Mouse (Mus musculus) macrophage (primary cell): ENCODE data around the gene Cd276. TPM values are rescaled to one million over a fixed set of nuclear protein-coding genes. Genes with fewer than 3 reads are reported as not detected.

Experiments used
- polyA plus RNA-seq: library from polyadenylated mRNA; stranded (reverse); fragments of 250-400 nt; gene quantifications from 3 replicates; pipeline ENCODE4 v1.2.4, GENCODE M21; 2018; ENCODE audit warnings: inconsistent platforms

Cd276 gene
- polyA plus RNA-seq, 1 experiment from 2014 or later = 0.49 TPM

Other genes starting within 250 kb of the Cd276 start
- not detected in 3 replicates for gene Loxl1, start 242.3 kb downstream of the Cd276 start, polyA plus RNA-seq
- gene Tbc1d21, start 185.0 kb downstream of the Cd276 start, polyA plus RNA-seq = not detected in 3 replicates
- gene Insyn1, start 66.8 kb downstream of the Cd276 start, polyA plus RNA-seq = not detected in 3 replicates
- 350 to 497 TPM (median 426 TPM) in 3 replicates for gene Nptn, start 26.8 kb upstream of the Cd276 start, polyA plus RNA-seq
- not detected in 3 replicates for gene Rec114, start 188.5 kb upstream of the Cd276 start, polyA plus RNA-seq